Mouse (Mus musculus) heart, embryonic 13.5 days (tissue): Measurements from ENCODE around the gene Zfp985. TPM values are rescaled to one million over a fixed set of nuclear protein-coding genes. Genes with fewer than 3 reads are reported as not detected.
A peak's percentile ranks its signal among the peaks of the same experiment; 100 is the strongest.
"Not testable (repeated sequence)": the region's sequence is repeated elsewhere in the genome, so short reads cannot be mapped to it uniquely, and the experiment has no call there.

Experiments used
- ATAC-seq: fragments of 200-750 bp; cut with Nextera tagmentation; 2 replicates; pipeline ENCODE4 v1.8.0; 2017; ENCODE audit warnings: moderate TSS enrichment; ENCODE audit not compliant: insufficient number of reproducible peaks, low FRiP score, low TSS enrichment; ENCODE audit errors: extremely low read depth
- H3K27ac ChIP-seq: fragments of 300-500 bp; sonication (generic); replicated peaks from 2 replicates; pipeline ENCODE4 v1.5.1; 2015; ENCODE audit warnings: moderate library complexity, mild to moderate bottlenecking, inconsistent platforms
- H3K27me3 ChIP-seq: fragments of 300-500 bp; sonication (generic); replicated peaks from 2 replicates; pipeline ENCODE4 v1.6.1; 2015; ENCODE audit warnings: mild to moderate bottlenecking, inconsistent platforms
- H3K36me3 ChIP-seq: fragments of 300-500 bp; sonication (generic); 2 replicates; pipeline ENCODE4 v1.6.1; 2015; ENCODE audit warnings: mild to moderate bottlenecking, inconsistent platforms
- H3K4me1 ChIP-seq: fragments of 300-500 bp; sonication (generic); 2 replicates; pipeline ENCODE4 v1.6.1; 2015; ENCODE audit warnings: inconsistent platforms
- H3K4me2 ChIP-seq: fragments of 300-500 bp; sonication (generic); 2 replicates; pipeline ENCODE4 v1.6.1; 2015; ENCODE audit warnings: inconsistent platforms, mild to moderate bottlenecking, moderate library complexity
- H3K4me3 ChIP-seq: fragments of 300-500 bp; sonication (generic); 2 replicates; pipeline ENCODE4 v1.5.1; 2015; ENCODE audit warnings: moderate library complexity, mild to moderate bottlenecking, inconsistent platforms
- H3K9ac ChIP-seq: fragments of 300-500 bp; sonication (generic); 2 replicates; pipeline ENCODE4 v1.6.1; 2015; ENCODE audit warnings: inconsistent platforms, mild to moderate bottlenecking, moderate library complexity
- H3K9me3 ChIP-seq: fragments of 300-500 bp; sonication (generic); 2 replicates; pipeline ENCODE4 v1.6.1; 2016; ENCODE audit warnings: inconsistent platforms
- WGBS: fragments of 180-500 bp; shearing (Covaris S2); methylation state at CpG from one replicate; pipeline ENCODE4 v1.1.7; 2015; ENCODE audit warnings: mixed read lengths; 5-methylcytosine and 5-hydroxymethylcytosine counted together
- polyA plus RNA-seq: library from polyadenylated mRNA; unstranded; fragments of >200 nt; fragmentation: Nextera tagmentation; extraction: Ambion mirVana; gene quantifications from 2 replicates; pipeline ENCODE4 v1.2.1, GENCODE M21; 2015

The Zfp985 gene
- polyA plus RNA-seq, 1 experiment from 2014 or later = 0.07 TPM

DNA sequence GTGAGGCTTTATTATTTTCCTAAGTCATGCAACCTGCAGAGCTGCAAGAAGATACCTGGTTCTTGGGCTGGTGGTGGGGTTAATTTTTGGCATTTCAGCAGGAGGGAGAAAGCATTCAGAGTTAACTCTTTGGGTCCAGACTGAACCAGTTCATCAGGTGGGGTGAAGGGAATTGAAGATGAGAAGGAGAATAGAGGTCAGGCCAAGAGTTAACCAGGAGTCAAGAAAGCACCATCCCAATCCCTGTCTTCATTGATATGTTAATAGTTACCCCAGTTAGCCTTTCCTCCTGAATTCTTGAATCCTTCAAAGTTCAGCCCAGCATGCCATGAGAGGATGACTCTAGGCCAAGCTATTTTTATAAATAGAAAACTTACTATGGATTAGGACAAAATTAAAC is 4.9 kb downstream of the Zfp985 start:
- peaks cover 36% of the 10 kb centered on the region for H3K9me3 ChIP-seq
- not testable (repeated sequence) for H3K27me3 ChIP-seq, ATAC-seq, H3K36me3 ChIP-seq, H3K4me3 ChIP-seq, H3K9ac ChIP-seq, H3K27ac ChIP-seq, H3K4me1 ChIP-seq, H3K4me2 ChIP-seq

DNA sequence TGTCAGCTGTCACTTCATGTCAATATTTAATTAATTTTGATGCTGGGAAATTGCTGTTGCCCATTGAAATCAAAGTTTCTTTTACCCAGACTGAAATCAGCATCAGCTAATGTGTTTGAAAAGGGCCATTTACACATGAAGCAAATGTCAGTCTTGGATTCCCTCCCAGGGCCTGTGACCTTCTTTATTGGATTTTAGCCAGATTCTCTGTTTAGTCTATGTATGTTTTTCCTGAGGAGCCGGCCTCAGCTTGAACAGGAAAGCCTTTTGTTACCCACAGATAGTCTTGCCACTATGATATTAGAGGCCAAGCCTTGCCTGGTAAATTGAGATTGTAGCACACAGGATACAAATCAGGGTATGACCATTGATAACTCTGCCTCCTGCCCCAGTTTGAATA is 6.0 kb downstream of the Zfp985 start:
- H3K9me3 ChIP-seq = peaks cover 29% of the 10 kb centered on the region; the same call in 1 of the 2 replicates
- H3K4me1 ChIP-seq, H3K27ac ChIP-seq, H3K4me2 ChIP-seq, H3K36me3 ChIP-seq, ATAC-seq, H3K27me3 ChIP-seq, H3K4me3 ChIP-seq, H3K9ac ChIP-seq: not testable (repeated sequence)
- WGBS = 35% methylated on average over 1 of the region's 1 CpGs

DNA sequence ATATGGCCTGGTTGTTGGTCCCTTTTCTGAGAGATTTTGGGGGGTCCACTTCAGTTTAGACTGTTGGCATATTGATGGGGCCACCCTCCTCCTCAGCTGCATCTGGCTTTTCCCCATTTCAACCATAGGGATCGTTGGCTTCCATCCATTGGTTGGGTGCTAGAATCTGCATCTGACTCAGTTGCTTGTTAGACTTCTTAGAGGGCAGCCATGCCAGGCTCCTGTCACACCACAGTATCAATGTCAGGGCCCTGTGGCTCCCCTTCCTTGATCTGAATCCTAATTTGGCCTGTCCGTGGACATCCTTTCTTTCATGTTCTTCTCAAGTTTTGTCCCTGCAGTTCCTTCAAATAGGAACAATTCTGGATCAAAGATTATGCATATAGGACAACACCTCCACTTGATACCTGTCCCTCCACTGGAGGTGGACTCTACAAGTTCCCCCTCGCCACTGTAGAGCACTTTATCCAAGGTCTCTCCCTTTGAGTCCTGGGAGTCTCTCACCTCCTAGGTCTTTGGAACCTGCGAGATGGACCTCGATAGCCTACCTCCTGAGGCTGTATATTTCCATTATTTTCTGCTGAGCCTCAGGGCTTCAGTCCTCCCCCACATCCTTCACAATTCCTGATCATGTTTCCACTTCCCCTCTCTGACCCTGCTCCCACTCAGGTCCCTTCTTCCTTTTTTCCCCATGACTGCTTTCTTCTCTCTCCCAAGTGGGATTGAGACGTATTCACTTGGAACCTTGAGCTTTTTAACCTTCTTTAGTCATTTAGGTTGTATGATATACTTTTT is 12.5 kb downstream of the Zfp985 start:
- no peak overlapping the region for H3K4me3 ChIP-seq
- ATAC-seq = no peak
- H3K27ac ChIP-seq = no peak overlapping the region
- H3K36me3 ChIP-seq = no peaks in the 10 kb centered on the region
- H3K9me3 ChIP-seq = peaks cover 17% of the 10 kb centered on the region; the same call in 1 of the 2 replicates
- no peaks in the 10 kb centered on the region for H3K27me3 ChIP-seq
- H3K4me1 ChIP-seq = no peaks in the 10 kb centered on the region
- 59% methylated on average over 6 of the region's 6 CpGs for WGBS
- H3K9ac ChIP-seq = no peak overlapping the region
- no peak overlapping the region for H3K4me2 ChIP-seq

DNA sequence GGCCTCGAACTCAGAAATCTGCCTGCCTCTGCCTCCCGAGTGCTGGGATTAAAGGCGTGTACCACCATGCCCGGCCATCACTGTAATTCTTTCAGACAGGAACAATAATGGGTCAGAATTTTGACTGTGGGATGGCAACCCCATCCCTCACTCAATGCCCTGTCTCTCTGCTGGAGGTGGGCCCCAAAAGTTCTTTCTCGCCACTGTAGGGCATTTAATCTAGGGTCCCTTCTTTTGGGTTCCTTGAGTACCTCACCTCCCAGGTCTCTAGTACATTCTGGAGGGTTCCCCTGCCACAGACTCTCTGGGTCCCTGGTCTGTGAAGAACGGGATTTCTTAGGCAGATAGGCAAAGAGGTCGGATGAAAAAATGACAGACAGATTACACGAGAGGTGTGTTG is 18.1 kb downstream of the Zfp985 start:
- H3K36me3 ChIP-seq, H3K27ac ChIP-seq, H3K9ac ChIP-seq, H3K4me1 ChIP-seq, H3K4me2 ChIP-seq, ATAC-seq, H3K4me3 ChIP-seq, H3K27me3 ChIP-seq: not testable (repeated sequence)
- WGBS = 69% methylated on average over 8 of the region's 8 CpGs
- H3K9me3 ChIP-seq = peaks cover 38% of the 10 kb centered on the region; the same call in 1 of the 2 replicates

DNA sequence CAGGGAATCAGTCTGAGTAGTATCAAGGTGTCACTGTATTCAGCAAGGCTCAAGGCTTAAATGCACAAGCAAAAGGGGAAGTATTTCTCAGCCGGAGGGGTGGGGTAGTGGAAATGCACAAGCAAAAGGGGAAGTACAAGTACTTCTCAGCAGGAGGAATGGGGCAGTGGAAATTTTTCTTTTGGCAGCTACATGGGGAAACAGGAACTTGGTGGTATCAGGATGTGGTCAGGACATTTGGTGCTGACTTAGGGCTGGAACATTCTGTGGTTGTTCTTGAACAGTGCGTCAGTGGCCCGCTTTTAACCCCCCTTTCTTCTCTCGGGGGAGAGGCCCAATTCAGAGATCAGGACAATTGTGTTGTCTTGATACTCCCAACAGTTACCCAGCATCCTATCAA is 26.3 kb downstream of the Zfp985 start:
- not testable (repeated sequence) for H3K36me3 ChIP-seq, H3K4me3 ChIP-seq, H3K27me3 ChIP-seq, H3K4me1 ChIP-seq, H3K27ac ChIP-seq, H3K4me2 ChIP-seq, H3K9ac ChIP-seq, ATAC-seq
- peaks cover 31% of the 10 kb centered on the region for H3K9me3 ChIP-seq
- WGBS = 77% methylated on average over 4 of the region's 4 CpGs

DNA sequence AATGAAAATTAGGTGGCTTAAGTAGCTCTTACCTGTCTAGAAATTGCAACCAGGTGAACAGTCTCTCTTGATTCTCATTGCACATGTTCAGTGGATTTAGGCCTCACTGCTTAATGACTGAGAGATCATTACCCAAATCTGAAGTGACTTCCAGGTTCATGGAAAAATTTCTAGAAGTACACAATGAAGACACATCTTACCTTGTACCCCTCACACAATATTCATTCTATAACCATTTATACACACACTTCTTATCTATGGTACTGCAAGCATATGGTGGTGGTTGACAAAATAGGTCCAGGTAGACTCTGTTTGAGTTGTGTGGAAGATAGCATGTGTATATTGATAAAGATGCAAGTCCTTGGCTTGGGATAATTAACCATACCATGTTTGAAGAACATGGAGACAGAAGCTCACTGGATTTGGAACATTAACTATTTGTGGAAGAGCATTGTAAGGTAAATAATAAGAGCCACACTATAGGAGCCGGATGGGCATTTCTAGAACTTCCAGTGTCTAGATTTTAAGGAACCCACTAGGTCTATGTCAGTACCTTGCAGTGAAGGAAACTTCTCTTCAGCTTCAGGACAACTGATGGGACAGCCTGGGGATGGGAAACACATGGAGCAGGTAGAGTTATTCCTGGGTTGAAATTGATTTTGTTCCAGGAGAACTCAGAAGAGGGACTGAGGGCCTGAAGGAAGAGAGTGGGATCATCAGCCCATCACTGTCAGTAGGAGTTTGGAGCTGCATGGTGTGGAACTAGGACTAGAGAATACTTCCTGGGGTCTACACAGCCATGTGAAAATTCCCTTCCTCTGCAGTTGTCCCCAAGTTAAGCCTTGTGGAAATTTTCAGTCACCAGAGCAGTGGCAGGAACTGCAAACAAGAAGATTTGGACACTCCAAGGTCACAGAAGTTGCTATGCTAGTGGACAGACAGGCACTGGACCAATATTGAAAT is 33.7 kb downstream of the Zfp985 start:
- Histone ChIP-seq H3K4me3 (no peak overlapping the region), H3K36me3 (no peaks in the 10 kb centered on the region), H3K9ac (no peak overlapping the region), H3K27me3 (no peaks in the 10 kb centered on the region), H3K4me2 (no peak overlapping the region), H3K9me3 (peaks cover 39% of the 10 kb centered on the region), H3K4me1 (no peaks in the 10 kb centered on the region), H3K27ac (no peak overlapping the region)
- peak; percentile 37 for ATAC-seq
- 51% methylated on average over 1 of the region's 1 CpGs for WGBS

DNA sequence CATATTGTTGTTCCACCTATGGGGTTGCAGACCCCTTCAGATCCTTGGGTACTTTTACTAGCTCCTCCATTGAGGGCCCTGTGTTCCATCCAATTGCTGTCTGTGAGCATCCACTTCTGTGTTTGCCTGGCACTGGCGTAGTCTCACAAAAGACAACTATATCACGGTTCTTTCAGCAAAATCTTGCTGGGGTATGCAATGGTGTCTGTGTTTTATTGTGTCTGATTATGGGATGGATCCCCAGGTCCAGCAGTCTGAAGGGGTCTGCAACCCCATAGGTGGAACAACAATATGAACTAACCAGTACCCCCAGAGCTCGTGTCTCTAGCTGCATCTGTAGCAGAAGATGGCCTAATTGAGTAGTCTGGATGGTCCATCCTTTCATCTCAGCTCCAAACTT is 41.6 kb downstream of the Zfp985 start:
- not testable (repeated sequence) for H3K9ac ChIP-seq, H3K36me3 ChIP-seq, H3K27ac ChIP-seq, ATAC-seq, H3K27me3 ChIP-seq, H3K4me2 ChIP-seq, H3K4me1 ChIP-seq, H3K4me3 ChIP-seq
- WGBS = 73% methylated on average over 3 of the region's 3 CpGs
- H3K9me3 ChIP-seq = peaks cover 32% of the 10 kb centered on the region

DNA sequence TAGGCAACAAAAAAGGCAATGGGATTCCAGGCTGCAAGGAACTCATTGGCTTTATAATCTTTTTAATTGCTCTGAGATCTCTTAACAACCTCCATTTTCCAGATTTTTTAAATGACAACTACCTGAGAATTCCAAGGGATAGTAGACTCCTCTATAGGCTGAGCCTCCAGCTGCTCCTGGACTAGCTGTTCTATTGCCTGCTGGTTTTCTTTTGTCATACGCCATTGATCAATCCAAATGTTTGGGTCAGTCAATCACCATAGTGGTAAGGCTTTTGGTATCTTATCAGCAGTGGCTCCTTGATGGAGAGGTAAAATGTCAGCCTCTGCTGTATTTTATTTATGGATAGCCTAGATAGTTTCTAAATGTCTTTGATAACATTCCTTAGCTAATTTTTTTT is 44.6 kb downstream of the Zfp985 start:
- ATAC-seq = no peak
- WGBS = 55% methylated on average over 1 of the region's 1 CpGs

DNA sequence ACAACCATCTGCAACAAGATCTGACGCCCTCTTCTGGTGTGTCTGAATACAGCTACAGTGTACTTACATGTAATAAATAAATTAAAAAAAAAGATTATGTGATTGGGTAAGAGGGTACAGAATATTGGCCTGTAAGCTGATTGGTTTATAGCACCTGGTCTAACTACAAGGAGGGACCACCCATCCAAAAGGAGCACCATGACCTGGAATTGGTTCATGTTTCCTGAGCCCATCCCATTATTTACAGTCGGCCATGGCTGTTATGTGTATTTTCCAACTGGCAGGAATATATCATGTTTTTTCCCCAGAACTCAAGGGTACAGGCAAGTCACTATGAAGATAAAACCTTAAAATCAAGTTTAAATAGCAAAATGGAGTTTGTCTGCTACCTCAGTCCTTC is 45.8 kb downstream of the Zfp985 start:
- H3K36me3 ChIP-seq = no peaks in the 10 kb centered on the region
- H3K4me2 ChIP-seq = no peak overlapping the region
- H3K27ac ChIP-seq = no peak overlapping the region
- no peak overlapping the region for H3K9ac ChIP-seq
- H3K27me3 ChIP-seq = no peaks in the 10 kb centered on the region
- no peaks in the 10 kb centered on the region for H3K4me1 ChIP-seq
- no peak overlapping the region for H3K4me3 ChIP-seq
- H3K9me3 ChIP-seq = peaks cover 34% of the 10 kb centered on the region
- WGBS = 49% methylated on average over 2 of the region's 2 CpGs
- no peak for ATAC-seq

More for the DNA sequence above, 44.6 kb downstream of the Zfp985 start:
- Histone ChIP-seq H3K4me2 (no peak overlapping the region), H3K27ac (no peak overlapping the region), H3K4me1 (no peaks in the 10 kb centered on the region), H3K4me3 (no peak overlapping the region), H3K27me3 (no peaks in the 10 kb centered on the region), H3K9me3 (peaks cover 34% of the 10 kb centered on the region), H3K9ac (no peak overlapping the region), H3K36me3 (no peaks in the 10 kb centered on the region)

DNA sequence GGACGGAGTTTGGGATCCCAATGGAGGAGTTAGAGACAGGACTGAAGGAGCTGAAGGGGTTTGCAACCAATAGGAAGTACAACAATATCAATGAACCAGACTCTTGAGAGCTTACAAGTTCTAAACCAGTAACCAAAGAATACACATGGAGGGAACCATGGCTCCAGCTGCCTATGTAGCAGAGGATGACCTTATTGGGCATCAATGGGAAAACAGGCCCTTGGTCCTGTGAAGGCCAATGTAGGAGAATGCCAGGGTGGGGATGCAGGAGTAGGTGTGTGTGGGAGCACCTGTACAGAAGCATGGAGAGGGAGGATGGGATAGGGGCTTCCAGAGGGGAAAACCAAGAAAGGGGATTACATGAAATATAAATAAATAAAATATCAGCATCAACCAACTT is 48.8 kb downstream of the Zfp985 start:
- no peaks in the 10 kb centered on the region for H3K36me3 ChIP-seq
- no peak for ATAC-seq
- no peaks in the 10 kb centered on the region for H3K27me3 ChIP-seq
- H3K9me3 ChIP-seq = peaks cover 22% of the 10 kb centered on the region
- H3K4me1 ChIP-seq = no peaks in the 10 kb centered on the region
- no peak overlapping the region for H3K9ac ChIP-seq
- no peak overlapping the region for H3K27ac ChIP-seq
- 36% methylated on average over 1 of the region's 1 CpGs for WGBS
- no peak overlapping the region for H3K4me2 ChIP-seq
- H3K4me3 ChIP-seq = no peak overlapping the region

DNA sequence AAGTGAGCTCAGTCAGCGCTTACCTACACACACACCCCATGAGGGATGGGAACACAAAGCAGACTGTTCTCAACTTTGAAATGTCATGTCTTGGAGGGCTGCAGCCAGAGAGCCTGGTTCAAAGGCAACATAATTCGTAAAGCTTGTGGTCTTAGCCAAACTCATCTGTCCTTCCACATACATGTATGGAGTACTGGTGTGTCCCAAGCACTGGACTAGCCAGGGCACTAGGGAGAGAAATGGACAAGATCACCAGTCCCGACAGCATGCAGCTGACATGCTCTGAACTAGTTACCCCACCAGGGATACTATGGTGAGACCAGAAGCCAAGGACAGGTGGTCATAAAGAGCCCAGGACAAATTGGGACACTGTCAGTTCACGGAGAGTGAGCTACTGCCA is 50.7 kb downstream of the Zfp985 start:
- H3K4me2 ChIP-seq = no peak overlapping the region
- H3K4me3 ChIP-seq = no peak overlapping the region
- H3K36me3 ChIP-seq = no peaks in the 10 kb centered on the region
- no peak overlapping the region for H3K27ac ChIP-seq
- 70% methylated on average over 4 of the region's 4 CpGs for WGBS
- no peak for ATAC-seq
- H3K9me3 ChIP-seq = peaks cover 21% of the 10 kb centered on the region
- no peak overlapping the region for H3K9ac ChIP-seq
- H3K27me3 ChIP-seq = no peaks in the 10 kb centered on the region
- H3K4me1 ChIP-seq = no peaks in the 10 kb centered on the region
